Mouse (Mus musculus) lung, postnatal 4 days (tissue): Measurements from ENCODE around the gene Serinc2.
A peak's percentile ranks its signal among the peaks of the same experiment; 100 is the strongest.

Experiments
- DNase-seq, 2 experiments: peaks; one replicate each; pipeline ENCODE4 v3.0.0; 2021

Gene Serinc2

GRCm38 (mm10) chr4:130296243-130296965 lies 17.4 kb upstream of the Serinc2 start:
- no peak for DNase-seq

GRCm38 (mm10) chr4:130295047-130295745 lies 16.2 kb upstream of the Serinc2 start:
- DNase-seq, result peak; percentile 43 to 51

- DNase-seq, result no peak
Observed at GRCm38 (mm10) chr4:130294513-130294912, 15.5 kb upstream of the Serinc2 start.

GRCm38 (mm10) chr4:130292271-130292670 lies 13.3 kb upstream of the Serinc2 start:
- peak; percentile 57 to 76 for DNase-seq

GRCm38 (mm10) chr4:130289824-130290223 lies 10.8 kb upstream of the Serinc2 start:
- DNase-seq, result no peak

- DNase-seq, result no peak
Observed at GRCm38 (mm10) chr4:130286531-130286930, 7.5 kb upstream of the Serinc2 start.

GRCm38 (mm10) chr4:130283826-130284225 lies 4.8 kb upstream of the Serinc2 start:
- no peak for DNase-seq

- no peak for DNase-seq
Observed at GRCm38 (mm10) chr4:130282856-130283255, 3.9 kb upstream of the Serinc2 start.

GRCm38 (mm10) chr4:130276573-130277176 lies 2.3 kb downstream of the Serinc2 start:
- DNase-seq, result no peak

- DNase-seq, result no peak
Observed at GRCm38 (mm10) chr4:130275823-130276105, 3.2 kb downstream of the Serinc2 start.

- DNase-seq, result peak; percentile 44 to 47
Observed at GRCm38 (mm10) chr4:130275016-130275822, 3.8 kb downstream of the Serinc2 start.

GRCm38 (mm10) chr4:130274346-130275015 lies 4.5 kb downstream of the Serinc2 start:
- DNase-seq, result no peak

- no peak for DNase-seq
Observed at GRCm38 (mm10) chr4:130273698-130274345, 5.2 kb downstream of the Serinc2 start.

- no peak for DNase-seq
Observed at GRCm38 (mm10) chr4:130270611-130271347, 8.2 kb downstream of the Serinc2 start.

- no peak for DNase-seq
Observed at GRCm38 (mm10) chr4:130270089-130270488, 8.9 kb downstream of the Serinc2 start.

GRCm38 (mm10) chr4:130268736-130269135 lies 10.3 kb downstream of the Serinc2 start:
- DNase-seq, result no peak

GRCm38 (mm10) chr4:130267069-130267468 lies 11.9 kb downstream of the Serinc2 start:
- DNase-seq, result peak in 1 of 2 experiments; percentile 43

GRCm38 (mm10) chr4:130266601-130267000 lies 12.4 kb downstream of the Serinc2 start:
- no peak for DNase-seq

- peak; percentile 52 to 73 for DNase-seq
Observed at GRCm38 (mm10) chr4:130264698-130265349, 14.2 kb downstream of the Serinc2 start.

- no peak for DNase-seq
Observed at GRCm38 (mm10) chr4:130264131-130264530, 14.9 kb downstream of the Serinc2 start.

GRCm38 (mm10) chr4:130260406-130260805 lies 18.6 kb downstream of the Serinc2 start:
- DNase-seq, result no peak
